Mouse (Mus musculus) layer of hippocampus, adult 8-10 months (tissue): Measurements from ENCODE around the gene Mad1l1. TPM values are rescaled to one million over a fixed set of nuclear protein-coding genes. Genes with fewer than 3 reads are reported as not detected.

ENCODE experiments used
- DNase-seq, 2 experiments: peaks; one replicate each; pipeline ENCODE4 v3.0.0; 2022; ENCODE audit warnings: low spot score in 2 of 2
- total RNA-seq, 4 experiments: library from RNA; stranded (reverse); gene quantifications; 2 replicates each; pipeline ENCODE4 v1.2.4; 2022

Mad1l1 gene
- total RNA-seq, 4 experiments from 2014 or later, result 15.3 to 19.9 (median 17.2) TPM

DNA sequence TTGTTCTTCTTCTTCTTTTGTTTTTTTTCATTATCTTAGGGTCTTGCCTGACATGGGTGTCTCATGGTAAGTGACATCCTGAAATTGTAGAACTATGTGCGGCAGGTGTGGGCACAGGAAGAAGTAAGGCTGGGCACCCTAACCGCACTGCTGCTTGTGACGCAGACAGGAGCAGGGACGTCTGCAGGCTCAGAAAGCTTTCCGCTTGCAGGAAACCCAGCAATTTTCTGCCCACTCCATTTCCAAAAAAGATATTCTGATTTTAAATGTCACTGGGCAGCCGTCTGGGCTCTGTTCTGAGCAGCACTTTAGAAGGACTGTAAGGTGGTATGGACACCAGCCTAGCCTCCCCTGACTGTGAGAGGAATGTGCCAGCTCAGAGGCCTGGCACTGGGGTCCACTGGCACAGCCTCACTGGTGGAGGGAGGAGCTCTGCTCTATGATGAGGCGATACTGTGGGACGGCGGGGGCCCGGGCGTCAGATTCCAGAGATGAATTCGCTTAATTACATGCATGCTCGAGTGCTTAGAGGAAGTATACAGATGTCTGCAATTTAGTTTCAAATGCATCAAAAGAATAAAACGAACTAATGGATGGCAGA is 219.8 kb downstream of the Mad1l1 start:
- no peak for DNase-seq

DNA sequence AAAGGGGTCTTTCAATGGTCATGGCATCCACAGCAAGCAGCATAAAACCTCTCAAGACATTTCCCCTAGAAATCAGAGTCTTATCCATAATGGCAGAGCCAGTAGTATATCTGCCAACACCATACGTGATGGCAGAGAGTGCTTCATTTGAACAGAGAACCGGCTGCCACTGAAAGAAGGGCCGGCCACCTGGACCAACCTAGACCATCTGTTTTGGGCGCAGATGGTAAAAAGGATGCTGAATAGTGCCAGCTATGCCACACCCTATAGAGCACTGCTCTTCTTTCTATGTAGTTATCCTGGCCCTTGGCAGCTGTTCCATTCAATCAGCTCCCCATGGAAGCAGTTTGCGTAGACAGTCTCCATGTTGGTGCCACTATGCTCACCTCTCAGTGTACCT is 222.6 kb downstream of the Mad1l1 start:
- DNase-seq, result no peak

DNA sequence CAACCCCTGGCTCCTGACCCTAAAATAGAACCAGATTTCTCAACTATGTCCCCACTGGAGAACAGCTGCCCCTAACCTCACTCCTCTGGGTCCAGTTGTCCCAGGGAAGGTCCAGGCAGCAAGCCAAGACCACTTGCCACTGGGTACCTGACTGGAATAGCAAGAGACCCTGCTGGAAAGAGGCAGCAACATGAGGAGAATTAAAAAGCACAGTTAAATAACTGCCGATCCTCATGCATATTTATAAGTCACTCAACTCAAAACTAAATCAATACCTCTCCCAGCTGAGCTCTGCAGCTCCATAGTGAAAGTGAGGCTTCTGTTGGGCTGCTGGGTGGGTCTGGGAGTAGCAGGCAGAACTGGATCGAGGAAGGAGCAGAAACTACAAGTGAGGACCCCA is 226.1 kb downstream of the Mad1l1 start:
- peak; percentile 63 to 74 for DNase-seq

DNA sequence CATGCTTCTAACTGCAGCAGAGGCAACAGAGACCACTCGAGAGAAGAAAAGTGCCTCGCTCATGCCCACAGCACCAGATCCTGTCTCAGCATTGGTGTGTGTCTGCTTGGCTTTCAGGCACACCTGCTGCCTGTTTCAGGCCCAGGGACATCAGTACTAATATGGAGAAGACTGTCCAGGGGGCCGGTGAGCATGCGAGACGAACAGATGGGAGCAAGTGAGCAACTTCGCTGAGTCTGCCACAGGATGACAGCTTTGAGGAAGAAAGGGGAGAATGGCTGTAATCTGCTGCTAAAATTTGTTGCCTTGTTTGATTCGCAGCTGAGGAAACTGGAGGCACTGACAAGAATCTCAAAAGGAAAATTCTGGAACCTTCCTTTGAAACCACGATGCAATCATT is 227.9 kb downstream of the Mad1l1 start:
- no peak for DNase-seq

DNA sequence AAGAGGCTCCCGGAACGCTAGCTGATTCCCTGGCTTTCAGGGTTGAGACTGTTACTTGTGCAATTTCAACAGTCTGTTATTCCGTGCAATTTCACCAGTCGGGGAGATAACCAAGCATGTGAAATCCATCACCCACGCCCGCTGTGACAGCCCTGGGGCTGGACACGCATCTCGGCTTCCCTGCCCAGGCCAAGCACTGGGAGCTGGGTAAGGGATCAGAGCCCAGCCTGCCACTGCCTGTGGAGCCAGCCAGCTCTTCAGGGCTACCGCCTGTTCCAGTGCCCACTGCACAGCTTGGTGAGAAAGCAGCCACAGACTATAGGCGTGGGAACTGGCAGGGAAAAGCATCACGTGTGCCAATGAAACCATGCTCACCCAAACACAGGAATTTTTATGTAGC is 229.8 kb downstream of the Mad1l1 start:
- peak; percentile 56 to 70 for DNase-seq

DNA sequence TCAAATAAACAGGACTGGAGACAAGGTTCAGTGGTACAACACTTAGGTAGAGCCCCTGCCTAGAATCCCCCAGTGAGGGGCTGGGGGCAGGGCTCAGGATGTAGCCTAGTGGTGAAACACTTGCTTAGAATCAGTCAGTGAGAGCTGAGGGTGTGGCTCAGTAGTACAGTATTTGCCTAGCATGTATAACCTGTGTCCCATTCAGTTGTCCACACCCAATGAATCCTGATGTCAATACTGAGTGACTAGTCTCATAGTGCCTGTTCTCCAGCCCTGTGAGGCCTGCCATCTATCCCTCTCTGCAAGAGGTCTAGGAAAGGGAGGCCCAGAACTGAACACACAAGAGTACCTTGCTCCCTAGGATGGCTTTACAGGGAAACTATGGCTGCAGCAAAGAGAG is 232.1 kb downstream of the Mad1l1 start:
- DNase-seq, result no peak

DNA sequence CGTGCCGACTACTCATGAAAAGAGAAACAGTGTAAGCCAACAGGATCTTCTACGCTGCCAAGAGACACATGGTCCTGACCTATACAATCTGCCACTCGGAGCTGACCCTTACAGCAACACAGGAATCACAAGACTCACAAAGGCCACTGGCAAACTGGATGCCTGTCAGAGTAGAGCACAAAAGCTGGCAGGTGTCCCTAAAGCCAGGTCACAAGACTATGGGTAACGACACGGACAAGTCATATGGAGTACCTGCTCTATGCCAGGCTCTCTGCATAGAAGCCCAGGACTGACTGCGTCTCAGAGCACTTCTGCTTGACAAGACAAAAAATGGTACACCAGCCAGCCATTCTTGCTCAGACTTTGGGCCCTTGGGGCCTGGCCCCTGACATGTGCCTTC is 234.1 kb downstream of the Mad1l1 start:
- no peak for DNase-seq

DNA sequence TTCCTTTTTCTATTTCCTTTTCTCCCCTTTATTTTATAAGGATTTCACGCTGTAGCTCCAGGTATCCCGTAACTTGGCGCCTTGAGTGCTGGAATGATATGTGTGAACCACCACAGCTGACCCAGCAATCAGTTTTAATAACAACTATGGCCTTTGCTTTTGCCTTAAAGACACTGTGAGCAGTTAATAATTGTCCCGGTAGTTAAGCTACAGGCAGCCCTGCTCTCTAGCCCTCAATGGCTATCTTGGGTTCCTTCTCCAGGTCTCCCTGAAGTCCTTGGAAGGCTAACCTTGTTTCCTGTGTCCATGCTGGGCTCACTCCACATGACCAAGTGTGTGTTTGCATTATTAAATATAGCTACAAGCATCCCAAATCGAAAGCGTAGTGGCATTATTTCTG is 237.0 kb downstream of the Mad1l1 start:
- DNase-seq, result no peak

DNA sequence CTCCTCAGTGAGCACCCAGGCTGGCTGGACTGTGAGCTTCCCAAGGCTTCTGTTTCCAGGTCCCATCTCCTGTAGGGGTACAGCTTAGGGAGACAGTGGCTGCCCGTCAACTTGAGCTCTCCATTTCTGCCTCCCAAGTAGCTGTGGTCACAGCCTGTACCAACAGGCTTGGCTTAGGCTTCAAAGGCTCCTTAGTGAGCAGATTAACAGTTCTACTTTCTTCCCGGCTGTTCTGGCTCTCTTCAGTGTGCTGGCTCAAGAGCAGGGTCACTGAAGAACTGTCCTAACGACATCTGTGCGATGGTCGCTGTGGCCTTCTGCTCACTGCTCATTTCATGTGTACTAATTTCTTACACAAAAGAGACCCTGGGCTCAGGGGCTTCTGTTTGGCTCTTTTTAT is 237.4 kb downstream of the Mad1l1 start:
- no peak for DNase-seq

DNA sequence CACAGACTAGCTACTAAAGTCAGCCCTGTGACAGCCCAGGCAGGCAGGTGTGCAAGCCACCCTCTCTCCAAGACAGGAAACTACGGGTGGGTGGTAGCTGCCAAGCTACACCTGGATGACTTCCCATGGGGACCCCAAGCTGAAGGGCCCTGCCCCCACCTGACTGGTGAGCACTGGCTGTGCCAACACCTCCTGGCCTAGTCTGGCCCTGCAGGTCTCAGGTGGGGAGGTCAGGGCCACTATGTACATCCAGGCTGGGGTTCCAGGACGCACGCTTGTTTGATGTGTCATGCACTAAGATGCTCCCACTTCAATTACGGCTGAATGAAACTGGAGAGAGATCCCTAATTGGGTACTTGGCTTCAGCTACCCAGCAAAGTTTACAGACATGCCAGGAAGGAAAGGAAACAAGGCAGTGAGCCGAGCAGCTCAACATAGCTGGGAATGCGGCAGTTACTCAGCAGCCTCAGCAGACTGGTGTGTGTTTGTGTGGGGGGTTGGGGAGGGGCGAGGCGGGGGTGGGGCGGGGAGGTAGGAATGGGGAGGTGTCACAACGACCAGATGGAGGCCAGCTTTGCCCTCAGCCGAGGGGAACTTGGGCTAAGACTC is 239.0 kb downstream of the Mad1l1 start:
- no peak for DNase-seq

DNA sequence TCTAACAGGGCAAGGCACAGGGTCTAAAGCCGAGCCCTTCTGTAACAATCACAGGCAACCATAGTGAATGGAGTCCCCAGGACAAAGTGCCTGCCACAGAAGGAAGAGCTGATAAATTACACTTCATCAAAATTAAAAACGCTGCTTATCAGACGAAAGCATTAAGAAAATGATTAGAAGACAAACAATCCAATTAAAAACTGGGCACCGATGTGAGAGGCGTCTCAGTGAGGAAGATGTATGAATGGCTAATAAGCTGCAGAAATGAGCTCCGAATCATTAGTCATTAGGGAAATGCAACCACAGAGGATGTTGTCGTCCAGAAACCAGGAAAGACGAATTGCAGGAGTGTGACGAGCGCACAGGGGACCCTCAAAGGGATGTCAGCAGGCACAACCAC is 240.3 kb downstream of the Mad1l1 start:
- no peak for DNase-seq

DNA sequence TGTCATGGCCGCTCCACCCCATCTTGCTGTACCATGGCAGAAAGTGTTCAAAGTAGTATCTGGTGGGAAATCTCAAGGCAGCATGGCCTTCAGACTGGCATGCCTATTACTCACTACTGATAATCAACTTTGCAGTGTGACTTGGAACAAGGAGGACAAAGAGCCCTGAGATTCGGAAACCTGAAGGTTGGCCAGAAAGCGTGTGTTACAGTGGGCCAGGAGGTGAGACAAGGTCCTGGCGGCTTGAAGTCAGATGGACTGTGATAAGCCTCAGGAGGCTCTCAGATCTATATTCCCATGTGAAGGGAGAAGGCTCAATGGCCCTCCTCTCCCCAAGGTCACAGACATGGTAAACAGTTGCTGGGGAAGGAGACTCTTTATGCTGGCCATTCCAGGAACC is 241.8 kb downstream of the Mad1l1 start:
- DNase-seq, result no peak

DNA sequence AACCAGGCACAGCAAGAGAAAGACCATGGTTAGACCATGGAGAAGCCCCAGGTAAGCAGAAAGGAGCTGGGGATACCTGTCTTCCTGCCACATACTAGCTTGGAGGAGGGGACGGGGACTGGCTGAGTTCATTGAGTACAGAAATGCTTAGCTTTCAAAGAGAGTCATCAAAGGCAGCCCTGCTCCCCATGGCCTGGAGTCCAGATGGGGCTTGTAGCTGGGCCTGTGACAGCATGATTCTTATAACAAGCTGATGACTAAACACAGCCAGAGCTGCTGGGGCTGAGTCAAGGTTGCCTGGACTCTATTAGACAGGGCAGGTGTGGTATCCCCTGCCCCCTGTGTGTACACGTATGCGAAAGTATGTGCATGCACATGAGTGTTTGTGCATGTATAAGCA is 242.9 kb downstream of the Mad1l1 start:
- DNase-seq, result no peak

DNA sequence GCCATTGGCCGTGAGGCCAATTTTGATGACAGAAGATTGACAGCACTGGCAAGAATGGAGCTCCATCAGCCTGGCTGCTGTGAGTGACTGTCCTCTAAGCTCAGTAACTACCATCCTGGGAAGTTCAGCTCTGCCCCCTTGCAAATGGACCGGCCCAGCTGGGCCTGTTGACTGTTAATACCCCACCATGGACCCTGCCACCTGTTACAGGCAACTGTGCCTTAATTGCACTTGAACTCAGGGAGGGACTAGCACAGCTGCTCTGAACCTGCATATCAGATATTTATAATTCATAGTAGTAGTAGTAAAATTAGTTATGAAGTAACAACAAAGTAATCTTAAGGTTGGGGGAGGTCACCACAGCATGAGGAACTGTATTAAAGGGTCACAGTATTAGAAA is 244.9 kb downstream of the Mad1l1 start:
- DNase-seq, result no peak

DNA sequence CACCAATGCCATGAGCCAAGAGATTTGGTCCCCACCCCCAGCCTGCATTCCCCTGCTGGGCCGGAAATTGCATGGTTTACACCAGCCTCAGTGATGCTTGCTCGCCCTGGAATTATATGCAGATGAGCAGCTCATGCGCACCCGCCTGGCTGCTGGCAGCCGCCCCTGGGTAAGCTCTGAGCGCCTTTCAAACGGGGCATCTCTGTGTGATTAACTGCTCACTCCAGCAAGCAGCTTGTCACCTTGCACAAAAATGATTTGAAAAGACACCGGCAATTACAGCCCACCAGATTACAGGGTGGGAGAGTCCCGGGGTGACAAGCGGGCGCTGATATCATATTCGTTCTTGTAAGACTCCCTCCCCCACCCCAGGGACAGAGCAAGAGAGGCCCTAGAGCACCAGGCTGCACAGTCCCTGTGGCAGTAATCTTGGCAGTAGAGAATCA is 247.7 kb downstream of the Mad1l1 start:
- DNase-seq, result no peak

DNA sequence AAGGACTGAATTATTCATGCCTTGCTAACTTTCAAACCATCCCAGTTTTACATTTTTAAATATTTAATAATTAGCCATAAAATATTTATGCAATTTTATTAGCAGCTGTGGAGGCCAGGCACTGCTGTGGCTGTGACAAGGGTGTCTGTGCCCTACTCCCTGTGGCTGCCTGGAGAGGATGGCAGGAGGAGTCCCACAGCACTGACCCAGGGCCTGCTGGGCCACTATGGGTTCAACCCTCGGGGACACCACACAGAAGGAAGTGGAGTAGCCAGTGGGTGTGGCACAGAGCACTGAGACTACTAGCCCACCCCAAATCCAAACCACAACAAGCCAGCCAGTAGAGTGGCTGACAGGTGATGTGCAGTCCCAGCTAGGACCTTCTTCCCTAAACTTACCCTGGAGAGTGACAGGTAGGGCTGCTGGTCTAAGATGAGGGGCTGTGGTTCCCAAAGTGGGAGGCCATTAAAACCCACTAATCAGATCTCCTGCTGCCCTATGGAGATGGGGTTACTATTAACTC is 248.1 kb downstream of the Mad1l1 start:
- DNase-seq, result no peak

DNA sequence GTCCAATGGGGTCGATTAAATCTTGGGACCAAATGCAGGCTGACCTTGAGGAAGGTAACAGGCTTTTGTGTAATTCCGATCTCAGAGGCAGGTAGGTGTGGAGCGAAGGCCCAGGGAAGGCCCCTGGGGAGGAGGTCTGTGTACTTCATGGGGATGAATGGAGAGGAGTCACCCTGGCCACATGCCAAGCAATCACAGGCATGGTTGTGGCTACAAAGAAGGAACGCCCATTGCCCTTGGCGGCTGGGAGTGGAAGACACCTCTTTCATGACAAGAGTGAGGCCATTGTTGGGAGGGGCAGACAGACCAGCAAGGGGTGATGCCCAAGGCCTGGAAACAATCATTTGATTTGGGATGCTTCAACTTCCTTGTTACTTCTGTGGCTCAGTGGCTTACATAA is 252.8 kb downstream of the Mad1l1 start:
- DNase-seq, result no peak

DNA sequence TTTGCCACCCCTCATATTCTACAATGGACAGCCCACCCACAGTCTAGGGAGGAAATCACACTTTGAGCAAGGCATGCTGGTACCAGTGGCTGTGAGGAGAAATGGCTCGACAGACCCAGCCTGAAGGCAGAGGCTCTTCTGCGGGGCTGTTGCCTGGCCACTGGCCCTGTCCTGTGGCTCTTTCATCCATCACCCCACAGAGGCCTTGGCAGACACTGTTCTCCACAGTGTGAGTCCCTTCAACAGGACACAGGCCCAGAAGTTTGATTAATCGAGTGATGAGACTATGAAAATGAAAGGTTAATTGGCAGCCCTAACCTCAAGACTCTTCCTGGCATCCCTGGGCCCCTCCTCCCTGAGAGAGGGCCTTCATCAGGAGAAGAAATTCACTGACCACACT is 253.3 kb downstream of the Mad1l1 start:
- DNase-seq, result no peak

DNA sequence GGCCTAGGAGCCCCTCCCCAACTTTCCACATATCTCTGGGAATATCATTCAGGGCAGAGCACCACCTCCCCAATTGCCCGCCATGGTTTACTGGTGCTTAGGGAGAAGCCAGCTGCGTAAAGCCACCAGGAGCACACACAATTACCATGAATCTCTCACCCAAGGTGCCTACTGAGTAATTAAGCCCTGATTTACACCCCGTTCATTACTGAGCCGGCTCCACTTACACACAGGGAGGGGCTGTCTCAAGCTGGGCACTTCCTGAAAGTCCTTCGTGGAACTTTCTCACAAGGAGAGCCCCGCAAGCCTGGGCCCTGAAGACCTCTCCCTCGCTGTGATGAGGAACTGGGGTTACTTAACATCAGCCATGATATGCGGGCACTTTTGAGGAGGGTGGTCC is 254.6 kb downstream of the Mad1l1 start:
- no peak for DNase-seq

DNA sequence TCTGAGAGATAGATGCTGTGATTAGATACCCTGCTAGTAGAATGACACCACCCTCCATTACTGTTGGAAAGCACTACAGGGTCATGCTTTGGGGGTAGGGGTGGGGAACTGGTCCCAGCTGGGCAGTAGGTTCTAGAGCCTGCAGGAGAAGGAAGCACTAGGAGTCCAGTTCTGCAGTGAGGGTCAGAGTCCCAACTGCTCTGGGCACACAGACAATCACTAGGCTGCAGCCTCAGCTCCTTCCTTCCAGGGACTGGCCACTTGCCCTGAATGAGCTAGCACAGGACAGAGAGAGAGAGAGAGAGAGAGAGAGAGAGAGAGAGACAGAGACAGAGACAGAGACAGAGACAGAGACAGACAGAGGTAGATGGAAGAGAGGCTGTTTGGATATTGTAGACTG is 255.1 kb downstream of the Mad1l1 start:
- DNase-seq, result no peak

DNA sequence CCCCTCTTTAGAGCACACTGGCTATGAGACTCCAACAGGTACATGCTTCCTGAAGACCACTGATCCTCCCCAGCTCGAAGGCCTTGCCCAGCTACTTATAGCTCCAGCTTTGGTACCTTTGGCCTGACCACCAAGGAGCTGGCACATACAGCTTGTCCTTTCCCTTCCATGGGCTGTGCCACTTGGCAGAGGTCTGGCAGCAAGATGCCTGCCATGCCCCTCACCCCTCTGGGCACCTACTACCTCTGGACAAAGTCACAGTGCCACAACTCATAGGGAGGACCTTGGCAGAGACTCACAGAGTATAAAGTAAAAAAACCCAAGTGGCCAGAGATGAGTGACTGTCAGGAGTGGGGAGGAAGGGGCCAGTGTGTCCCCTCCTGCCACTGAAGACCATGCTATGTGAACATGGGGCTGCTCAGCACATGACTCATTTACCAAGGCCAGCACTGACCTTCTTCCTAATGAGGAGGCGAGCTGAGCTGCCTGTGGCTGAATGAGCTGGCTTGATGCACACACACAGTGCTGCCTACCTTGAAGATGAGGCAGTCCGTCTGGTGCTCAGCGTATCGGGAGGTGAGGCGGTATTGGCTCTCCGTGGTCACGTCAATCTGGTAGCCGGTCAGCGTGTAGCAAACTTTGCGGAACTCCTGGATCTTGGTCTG is 255.9 kb downstream of the Mad1l1 start:
- no peak for DNase-seq

DNA sequence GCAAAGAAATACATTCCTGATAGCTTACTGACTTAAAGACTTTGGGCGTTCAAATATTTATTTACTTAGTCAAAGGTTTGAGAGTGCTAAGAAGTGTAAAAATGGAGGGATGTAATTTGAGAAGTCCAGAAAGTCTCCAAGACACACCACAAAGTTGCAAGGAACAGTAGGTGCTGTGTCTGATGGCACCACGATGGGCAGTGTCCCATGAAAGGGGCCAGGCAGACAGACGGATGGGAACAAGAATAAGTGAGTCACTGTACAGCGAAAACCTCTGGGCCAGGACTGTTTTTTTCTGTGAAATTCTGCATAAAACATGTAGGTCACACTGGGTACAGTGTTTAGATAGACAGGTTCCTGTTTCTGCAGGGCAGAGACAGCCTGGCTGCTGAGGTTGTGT is 256.8 kb downstream of the Mad1l1 start:
- DNase-seq, result no peak

DNA sequence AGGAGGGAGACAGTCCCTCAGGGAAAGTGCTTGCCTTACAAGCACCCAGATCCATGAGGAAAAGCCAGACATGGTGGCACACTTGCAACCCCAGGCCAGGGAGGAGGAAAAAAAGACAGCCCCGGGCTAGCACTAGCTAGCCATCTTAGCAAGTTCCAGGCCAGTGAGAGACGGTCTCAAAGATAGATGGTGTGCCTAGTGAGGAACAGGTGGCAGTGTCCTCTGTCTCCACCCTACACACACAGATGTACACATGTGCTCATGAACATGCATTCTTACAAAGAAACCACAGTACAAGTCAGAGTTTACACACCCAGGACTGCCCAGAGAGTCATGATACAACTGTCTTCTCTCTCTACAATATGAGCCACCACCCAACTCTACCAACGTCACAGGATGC is 258.5 kb downstream of the Mad1l1 start:
- no peak for DNase-seq
